Mouse (Mus musculus): Measurements from ENCODE around the gene Def8.

The Def8 gene

GRCm38 (mm10) chr8:123491280-123492075 is 68.2 kb downstream of the Def8 start:
- in situ Hi-C loops (cut with MboI): no loop called here

- in situ Hi-C loops (cut with MboI): no loop called here
These were observed 69.6 kb downstream of the Def8 start for GRCm38 (mm10) chr8:123492898-123493297.

GRCm38 (mm10) chr8:123497699-123498098 is 74.4 kb downstream of the Def8 start:
- in situ Hi-C loops (cut with MboI): no loop called here

DNA sequence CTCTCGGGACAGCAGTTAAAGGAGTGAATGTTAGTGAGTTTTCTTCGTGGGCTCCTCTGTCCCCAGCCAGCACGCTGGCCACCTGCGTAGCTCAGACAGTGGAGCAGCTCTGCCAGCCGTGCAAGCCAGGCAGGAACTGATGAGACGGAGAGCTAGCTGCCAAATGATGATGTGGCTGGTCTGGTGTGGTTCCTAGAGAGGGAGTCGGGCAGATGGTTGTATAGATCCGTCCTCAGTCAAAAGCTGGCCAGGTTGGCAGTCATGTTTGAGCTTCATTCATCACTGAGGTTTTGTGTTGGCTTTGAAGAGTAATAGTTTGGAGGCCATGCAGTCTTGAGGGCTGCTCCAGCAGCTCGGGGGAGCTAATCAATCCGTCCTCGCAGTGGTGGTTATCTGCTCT is 75.6 kb downstream of the Def8 start:
- in situ Hi-C loops (cut with MboI): no loop called here

- in situ Hi-C loops (cut with MboI): no loop called here
These were observed 76.2 kb downstream of the Def8 start for GRCm38 (mm10) chr8:123499556-123499955.

GRCm38 (mm10) chr8:123502192-123502591 is 78.9 kb downstream of the Def8 start:
- in situ Hi-C loops (cut with MboI): no loop called here

GRCm38 (mm10) chr8:123503801-123504467 is 80.6 kb downstream of the Def8 start:
- in situ Hi-C loops (cut with MboI): no loop called here

- in situ Hi-C loops (cut with MboI): no loop called here
These were observed 81.4 kb downstream of the Def8 start for GRCm38 (mm10) chr8:123504591-123505195.

GRCm38 (mm10) chr8:123505267-123505666 is 81.9 kb downstream of the Def8 start:
- in situ Hi-C loops (cut with MboI): no loop called here

GRCm38 (mm10) chr8:123505695-123506094 is 82.4 kb downstream of the Def8 start:
- in situ Hi-C loops (cut with MboI): no loop called here

DNA sequence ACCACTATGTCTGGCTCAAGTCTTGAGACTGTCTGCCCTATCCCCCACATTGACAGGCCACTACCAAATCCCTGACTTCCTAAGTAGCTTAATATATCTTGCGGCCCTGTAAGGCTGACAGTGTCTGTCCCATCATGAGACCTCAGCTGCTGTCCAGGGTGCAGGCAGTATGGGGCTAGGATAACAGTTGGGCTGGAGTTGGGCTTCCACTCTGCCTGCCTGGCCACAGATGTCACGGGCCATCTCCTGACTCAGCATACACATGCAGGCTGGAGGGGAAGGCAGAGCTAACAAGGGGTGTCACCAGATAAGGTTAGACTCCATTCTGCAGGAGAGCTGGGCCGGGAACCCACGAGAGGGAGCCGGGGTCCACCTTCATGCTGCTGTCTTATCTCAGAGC is 83.8 kb downstream of the Def8 start:
- in situ Hi-C loops (cut with MboI): no loop called here

DNA sequence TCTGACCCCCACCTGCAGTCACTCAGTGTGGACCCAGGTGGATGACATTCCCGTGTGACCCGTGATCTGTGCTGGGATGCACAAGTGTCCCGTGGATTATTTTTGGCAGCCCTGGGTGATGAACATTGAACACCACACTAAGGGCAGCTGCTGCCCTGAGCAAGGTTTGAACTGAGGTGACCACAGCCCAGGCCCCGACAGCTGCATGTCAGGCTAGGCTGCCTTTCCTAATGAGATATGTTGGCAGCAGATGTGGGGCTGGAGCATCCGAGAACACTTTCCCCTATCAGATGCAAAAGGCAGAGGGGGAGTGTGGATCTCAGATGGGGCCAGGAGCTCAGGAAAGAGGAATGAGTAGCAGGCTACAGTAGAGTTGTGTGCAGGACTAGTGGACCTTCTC is 87.5 kb downstream of the Def8 start:
- in situ Hi-C loops (cut with MboI): no loop called here

Data from mature B cell (primary cell).